In genomic region chr16:20517701-20518374, GRCm38 (mm10) we compare ENCODE assay signal across 8 mouse cellular contexts. TPM values are rescaled to one million over a fixed set of nuclear protein-coding genes. Genes with fewer than 3 reads are reported as not detected.
DNase-seq lines count a peak whose midpoint lies in the region; ATAC-seq and TF ChIP-seq lines count a peak whose summit lies in the region.

No protein-coding gene starts in this region.

- peak; percentile 36 for ATAC-seq in forebrain, embryonic 13.5 days
- peak; percentile 62 for ATAC-seq in intestine, embryonic 15.5 days
- ATAC-seq in liver, postnatal 0 days, result no peak

- no peaks in the 10 kb centered on the region for H3K27me3 ChIP-seq in forebrain, embryonic 13.5 days
- no peaks in the 10 kb centered on the region for H3K27me3 ChIP-seq in intestine, embryonic 15.5 days (replicated peaks)
- H3K27me3 ChIP-seq in liver, postnatal 0 days (ENCODE audit: insufficient read depth, low read length), result no peaks in the 10 kb centered on the region

- TF ChIP-seq CTCF in liver, postnatal 0 days (IDR thresholded peaks at IDR 0.05; ENCODE audit: low read depth), result no peak
- TF ChIP-seq CTCF in olfactory bulb, adult 2 months (IDR thresholded peaks at IDR 0.05; ENCODE audit: insufficient read depth, low read depth, low read length), result no peak

- no peak for TF ChIP-seq POLR2A in olfactory bulb, adult 2 months (IDR thresholded peaks at IDR 0.05; ENCODE audit: insufficient read depth, low read depth, low read length)

- peak; percentile 30 to 31 for DNase-seq in cerebellum, postnatal 36 days
- no peak for DNase-seq in cerebellum, adult 11-12 months
- DNase-seq in NIH3T3 (ENCODE audit: low read depth), result peak; percentile 78
- DNase-seq in liver, postnatal 0 days, result peak; percentile 34
- no peak for DNase-seq in thymus, postnatal 36 days

- H3K9ac ChIP-seq in forebrain, embryonic 13.5 days, result peak overlapping the region; percentile 98
- H3K9ac ChIP-seq in intestine, embryonic 15.5 days, result peak overlapping the region; percentile 81
- peak overlapping the region; percentile 95 for H3K9ac ChIP-seq in liver, postnatal 0 days (replicated peaks)

- H3K4me2 ChIP-seq in forebrain, embryonic 13.5 days, result peak overlapping the region; percentile 91
- H3K4me2 ChIP-seq in intestine, embryonic 15.5 days (replicated peaks), result peak overlapping the region; percentile 72
- peak overlapping the region; percentile 81 for H3K4me2 ChIP-seq in liver, postnatal 0 days (ENCODE audit: low read depth, low read length)

- H3K4me3 ChIP-seq in forebrain, embryonic 13.5 days, result peak overlapping the region; percentile 91
- peak overlapping the region; percentile 82 for H3K4me3 ChIP-seq in intestine, embryonic 15.5 days (replicated peaks)
- peak overlapping the region; percentile 91 for H3K4me3 ChIP-seq in liver, postnatal 0 days (ENCODE audit: low read depth, low read length)
- peak overlapping the region; percentile 76 for H3K4me3 ChIP-seq in olfactory bulb, adult 2 months (ENCODE audit: insufficient read depth, low read depth, low read length)

- H3K36me3 ChIP-seq in forebrain, embryonic 13.5 days (ENCODE audit: poor library complexity, severe bottlenecking), result peaks cover 23% of the 10 kb centered on the region
- H3K36me3 ChIP-seq in intestine, embryonic 15.5 days, result peaks cover 4% of the 10 kb centered on the region; the same call in 1 of the 2 replicates
- peaks cover 5% of the 10 kb centered on the region; the same call in 1 of the 2 replicates for H3K36me3 ChIP-seq in liver, postnatal 0 days (replicated peaks; ENCODE audit: insufficient read depth, low read length)

- H3K9me3 ChIP-seq in forebrain, embryonic 13.5 days (replicated peaks), result no peaks in the 10 kb centered on the region
- H3K9me3 ChIP-seq in intestine, embryonic 15.5 days, result no peaks in the 10 kb centered on the region
- H3K9me3 ChIP-seq in liver, postnatal 0 days (ENCODE audit: low read length), result no peaks in the 10 kb centered on the region

- peaks cover 37% of the 10 kb centered on the region for H3K4me1 ChIP-seq in forebrain, embryonic 13.5 days
- H3K4me1 ChIP-seq in intestine, embryonic 15.5 days (replicated peaks), result peaks cover 4% of the 10 kb centered on the region
- peaks cover 16% of the 10 kb centered on the region for H3K4me1 ChIP-seq in liver, postnatal 0 days (ENCODE audit: insufficient read depth)
- H3K4me1 ChIP-seq in olfactory bulb, adult 2 months (ENCODE audit: control insufficient read depth, insufficient read depth, low read length), result peaks cover 16% of the 10 kb centered on the region

- WGBS in forebrain, embryonic 13.5 days, result under 1% methylated on average over 6 of the region's 6 CpGs
- 5% methylated on average over 6 of the region's 6 CpGs for WGBS in intestine, embryonic 15.5 days
- WGBS in liver, postnatal 0 days (ENCODE audit: insufficient replicate concordance), result 19% methylated on average over 6 of the region's 6 CpGs
- WGBS in olfactory bulb, adult 2 months, result under 1% methylated on average over 6 of the region's 6 CpGs

- H3K27ac ChIP-seq in forebrain, embryonic 13.5 days, result peak overlapping the region; percentile 92
- peak overlapping the region; percentile 90 for H3K27ac ChIP-seq in intestine, embryonic 15.5 days
- H3K27ac ChIP-seq in liver, postnatal 0 days (ENCODE audit: low read depth), result peak overlapping the region; percentile 88
- 0 out of 2 replicates have a peak overlapping the region, but pooled peaks have one; percentile 31 for H3K27ac ChIP-seq in olfactory bulb, adult 2 months (ENCODE audit: insufficient read depth, low read depth, low read length)

- TF ChIP-seq EP300 in liver, postnatal 0 days (IDR thresholded peaks at IDR 0.05; ENCODE audit: low read depth), result no peak

RNA-seq across cellular contexts. Expression of gene Dvl3, which starts 1.1 kb away (rescaled TPM):
- 31.4 and 35.4 TPM in 2 replicates for polyA plus RNA-seq in forebrain, embryonic 13.5 days (2015; fragmentation: Nextera tagmentation; extraction: Ambion mirVana)
- 18.1 and 19.5 TPM in 2 replicates for polyA plus RNA-seq in intestine, embryonic 15.5 days (2015; fragmentation: Nextera tagmentation; extraction: Ambion mirVana)
- 3.0 and 3.5 TPM in 2 replicates for polyA plus RNA-seq in liver, postnatal 0 days (2015; fragmentation: Nextera tagmentation; extraction: Ambion mirVana)
- polyA plus RNA-seq in olfactory bulb, adult 2 months (2012; ENCODE audit: insufficient read depth, insufficient read length, low replicate concordance, missing spikeins), result 115 TPM in 1 of 2 replicates, not detected in the other

RNA-seq across cellular contexts. Expression of gene Ap2m1, which starts 17.4 kb away (rescaled TPM):
- 970 and 989 TPM in 2 replicates for polyA plus RNA-seq in forebrain, embryonic 13.5 days (2015; fragmentation: Nextera tagmentation; extraction: Ambion mirVana)
- polyA plus RNA-seq in intestine, embryonic 15.5 days (2015; fragmentation: Nextera tagmentation; extraction: Ambion mirVana), result 614 and 624 TPM in 2 replicates
- polyA plus RNA-seq in liver, postnatal 0 days (2015; fragmentation: Nextera tagmentation; extraction: Ambion mirVana), result 288 and 308 TPM in 2 replicates
- polyA plus RNA-seq in olfactory bulb, adult 2 months (2012; ENCODE audit: insufficient read depth, insufficient read length, low replicate concordance, missing spikeins), result 512 and 992 TPM in 2 replicates

RNA-seq across cellular contexts. Expression of gene Eif2b5, which starts 19.2 kb away (rescaled TPM):
- polyA plus RNA-seq in forebrain, embryonic 13.5 days (2015; fragmentation: Nextera tagmentation; extraction: Ambion mirVana), result 101 and 112 TPM in 2 replicates
- polyA plus RNA-seq in intestine, embryonic 15.5 days (2015; fragmentation: Nextera tagmentation; extraction: Ambion mirVana), result 99.4 and 102 TPM in 2 replicates
- 25.3 and 26.1 TPM in 2 replicates for polyA plus RNA-seq in liver, postnatal 0 days (2015; fragmentation: Nextera tagmentation; extraction: Ambion mirVana)
- polyA plus RNA-seq in olfactory bulb, adult 2 months (2012; ENCODE audit: insufficient read depth, insufficient read length, low replicate concordance, missing spikeins), result not detected in 2 replicates

RNA-seq across cellular contexts. Expression of gene Abcf3, which starts 30.5 kb away (rescaled TPM):
- 75.3 TPM in 2 replicates for polyA plus RNA-seq in forebrain, embryonic 13.5 days (2015; fragmentation: Nextera tagmentation; extraction: Ambion mirVana)
- 58.6 and 59.0 TPM in 2 replicates for polyA plus RNA-seq in intestine, embryonic 15.5 days (2015; fragmentation: Nextera tagmentation; extraction: Ambion mirVana)
- 18.0 and 19.8 TPM in 2 replicates for polyA plus RNA-seq in liver, postnatal 0 days (2015; fragmentation: Nextera tagmentation; extraction: Ambion mirVana)
- not detected in 2 replicates for polyA plus RNA-seq in olfactory bulb, adult 2 months (2012; ENCODE audit: insufficient read depth, insufficient read length, low replicate concordance, missing spikeins)

Comparison
In these comparisons a context has a peak if more than half of its experiments do, and no peak if none do; other contexts are left out.
1. DNase-seq: peak in cerebellum, postnatal 36 days (2 of 2), NIH3T3 (single experiment) and liver, postnatal 0 days (single experiment); none in cerebellum, adult 11-12 months (single experiment) and thymus, postnatal 36 days (0 of 2).
2. H3K27ac ChIP-seq: peak in every context shown above with its lines; median percentile 92 in forebrain, embryonic 13.5 days; 90 in intestine, embryonic 15.5 days; 88 in liver, postnatal 0 days; 31 in olfactory bulb, adult 2 months.
3. Peak in every context shown above with its lines, with median percentiles within 50 percentile points of each other: H3K4me2 ChIP-seq, H3K4me3 ChIP-seq and H3K9ac ChIP-seq.